Mouse (Mus musculus) heart, adult 2 months (tissue): ENCODE measurements at regions not wholly inside any gene's neighbourhood (a gene's known extent, or its start where the extent isn't known, plus 50 kb on each side); places are given as distances from the start of the nearest gene placed in this dataset.

Experiments used
- CTCF ChIP-seq: fragments of 200-600 bp; IDR thresholded peaks from 2 replicates; pipeline ENCODE4 v1.8.1; 2022; ENCODE audit warnings: antibody characterized with exemption, mild to moderate bottlenecking, moderate library complexity
- POLR2A ChIP-seq: fragments of 200-500 bp; IDR thresholded peaks from 2 replicates; pipeline ENCODE4 v1.6.1; 2011; ENCODE audit warnings: mild to moderate bottlenecking, low read depth, low read length, control low read depth; ENCODE audit not compliant: insufficient read depth

DNA sequence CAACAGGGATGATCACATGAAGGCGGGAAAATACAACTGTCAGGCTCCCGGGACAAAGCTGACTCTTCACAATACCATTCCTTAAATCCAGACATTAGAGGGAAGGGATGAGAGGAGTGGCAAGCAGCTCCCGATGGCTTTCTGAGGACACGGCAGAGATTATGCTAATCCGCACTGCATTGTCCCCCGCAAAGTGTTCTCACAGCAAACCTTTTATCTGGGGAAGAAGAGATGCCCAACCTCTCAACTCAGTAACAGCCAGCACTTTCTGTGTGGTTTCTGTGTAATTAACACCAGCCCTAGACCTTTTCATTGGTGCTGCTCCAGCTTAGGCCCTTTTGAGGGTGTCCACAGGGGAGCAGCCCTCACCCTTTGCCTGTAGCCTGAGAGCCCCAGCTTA, 137.9 kb downstream of the Barhl2 start:
- no peak for TF ChIP-seq POLR2A
- TF ChIP-seq CTCF, result no peak
